Mouse (Mus musculus) kidney, adult 2 months (tissue): Measurements from ENCODE around the gene Egfl8. TPM values are rescaled to one million over a fixed set of nuclear protein-coding genes. Genes with fewer than 3 reads are reported as not detected.

Experiments used
- DNase-seq: peaks from one replicate; pipeline ENCODE4 v3.0.0; 2021
- H3K27ac ChIP-seq: fragments of 200-500 bp; 2 replicates; pipeline ENCODE4 v1.5.1; 2012; ENCODE audit warnings: low read depth, low read length, control low read depth, inconsistent platforms; ENCODE audit not compliant: insufficient read depth
- H3K27me3 ChIP-seq: fragments of 200-500 bp; replicated peaks from 2 replicates; pipeline ENCODE4 v1.6.1; 2012; ENCODE audit warnings: mild to moderate bottlenecking, moderate library complexity, low read length, inconsistent platforms; ENCODE audit not compliant: control insufficient read depth, insufficient read depth
- H3K36me3 ChIP-seq: fragments of 200-500 bp; 2 replicates; pipeline ENCODE4 v1.6.1; 2012; ENCODE audit warnings: mild to moderate bottlenecking, moderate library complexity, low read length, inconsistent platforms; ENCODE audit not compliant: control insufficient read depth, insufficient read depth
- H3K4me1 ChIP-seq: fragments of 200-500 bp; 2 replicates; pipeline ENCODE4 v1.6.1; 2011; ENCODE audit warnings: low read length; ENCODE audit not compliant: control insufficient read depth, insufficient read depth
- H3K4me3 ChIP-seq: fragments of 200-500 bp; 2 replicates; pipeline ENCODE4 v1.5.1; 2011; ENCODE audit warnings: mild to moderate bottlenecking, low read depth, low read length, control low read depth; ENCODE audit not compliant: insufficient read depth
- CTCF ChIP-seq: fragments of 200-500 bp; conservative IDR thresholded peaks from 2 replicates; pipeline ENCODE4 v1.5.1; 2011; ENCODE audit warnings: low read depth, mild to moderate bottlenecking, control low read depth, low read length, moderate library complexity, mixed read lengths; ENCODE audit not compliant: insufficient read depth, insufficient read length
- POLR2A ChIP-seq: fragments of 200-500 bp; IDR thresholded peaks from one replicate; pipeline ENCODE4 v1.6.1; 2011; ENCODE audit warnings: low read depth, low read length, control low read depth
- WGBS: fragments of 180-500 bp; shearing (Covaris S2); methylation state at CpG from one replicate; pipeline ENCODE4 v1.1.7; 2018; 5-methylcytosine and 5-hydroxymethylcytosine counted together
- polyA plus RNA-seq: library from polyadenylated mRNA; depleted of rRNA; stranded (reverse); fragments of >200 nt; gene quantifications from 2 replicates; pipeline ENCODE4 v1.2.3, GENCODE M21; 2012

Egfl8 gene
- polyA plus RNA-seq, 1 experiment, result 5.1 TPM

- Histone ChIP-seq H3K27ac (no peak overlapping the region), H3K27me3 (no peaks in the 10 kb centered on the region), H3K4me3 (no peak overlapping the region), H3K36me3 (peaks cover 4% of the 10 kb centered on the region; the same call in 1 of the 2 replicates), H3K4me1 (peaks cover 7% of the 10 kb centered on the region)
- WGBS, result 66% methylated on average over 8 of the region's 8 CpGs
- DNase-seq, result no peak
- TF ChIP-seq POLR2A (no peak), CTCF (no peak)
Measured at GRCm38 (mm10) chr17:34596098-34596497, 19.7 kb downstream of the Egfl8 start.

- 45% methylated on average over 34 of the region's 34 CpGs for WGBS
- Histone ChIP-seq H3K27me3 (no peaks in the 10 kb centered on the region), H3K36me3 (peaks cover 4% of the 10 kb centered on the region; the same call in 1 of the 2 replicates), H3K4me1 (peaks cover 11% of the 10 kb centered on the region), H3K27ac (no peak overlapping the region), H3K4me3 (peak overlapping the region; percentile 69)
- TF ChIP-seq CTCF, result no peak
- no peak for TF ChIP-seq POLR2A
- no peak for DNase-seq
Measured at GRCm38 (mm10) chr17:34593752-34594525, 21.8 kb downstream of the Egfl8 start.

DNA sequence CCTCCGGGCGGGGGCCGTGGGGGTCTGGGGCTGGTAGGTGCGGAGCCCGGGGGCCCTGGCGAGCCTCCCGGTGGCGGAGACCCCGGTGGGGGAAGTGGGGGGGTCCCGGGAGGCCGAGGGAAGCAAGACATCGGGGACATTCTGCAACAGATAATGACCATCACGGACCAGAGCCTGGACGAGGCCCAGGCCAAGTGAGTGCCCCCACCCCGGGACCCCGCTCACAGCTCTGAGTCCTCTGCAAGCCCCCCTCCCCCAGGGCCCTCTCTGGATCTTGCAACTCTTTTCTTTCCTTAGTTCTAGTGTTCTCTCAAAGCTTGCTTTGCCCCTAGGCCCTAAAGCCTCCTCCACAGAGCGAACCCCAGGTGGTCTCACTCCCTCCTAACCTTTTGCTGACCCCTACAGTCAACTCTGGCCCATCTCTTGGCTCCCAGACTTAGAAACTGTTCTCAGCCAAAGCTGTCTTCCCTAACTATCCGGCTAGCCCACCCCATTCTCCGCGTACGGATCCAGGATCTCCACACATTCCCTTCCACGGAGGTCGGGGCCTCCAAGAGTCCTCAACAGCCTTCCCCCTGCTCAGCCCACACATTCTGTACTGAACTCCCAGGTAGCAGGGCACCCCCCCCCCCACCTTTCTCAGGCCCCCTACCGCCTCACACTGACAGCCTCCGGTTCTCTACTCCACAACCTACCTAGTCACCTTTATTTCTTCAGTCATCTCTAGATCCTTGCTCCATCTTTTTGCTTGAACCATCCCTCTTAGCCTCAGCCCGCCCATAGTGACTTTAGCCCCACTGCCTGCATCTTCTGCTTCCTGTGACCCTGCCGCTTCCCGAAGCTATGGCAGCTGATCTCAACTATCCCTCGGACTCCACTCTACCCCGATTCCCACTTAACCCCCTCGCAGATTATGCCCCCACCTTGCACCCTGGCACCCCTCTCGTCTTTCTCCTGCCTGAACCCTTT is 22.9 kb downstream of the Egfl8 start:
- DNase-seq, result peak; percentile 59
- Histone ChIP-seq H3K27me3 (no peaks in the 10 kb centered on the region), H3K4me3 (peak overlapping the region; percentile 69), H3K27ac (peak overlapping the region; percentile 75), H3K4me1 (peaks cover 15% of the 10 kb centered on the region), H3K36me3 (peaks cover 4% of the 10 kb centered on the region; the same call in 1 of the 2 replicates)
- TF ChIP-seq CTCF (no peak), POLR2A (no peak)
- 2% methylated on average over 32 of the region's 32 CpGs for WGBS

GRCm38 (mm10) chr17:34591994-34592375 is 23.8 kb downstream of the Egfl8 start:
- no peaks in the 10 kb centered on the region for H3K27me3 ChIP-seq
- no peak for TF ChIP-seq CTCF
- peak; percentile 61 for TF ChIP-seq POLR2A
- H3K4me3 ChIP-seq, result peak overlapping the region; percentile 69
- 3% methylated on average over 16 of the region's 35 CpGs for WGBS
- DNase-seq, result peak; percentile 91
- H3K36me3 ChIP-seq, result peaks cover 4% of the 10 kb centered on the region; the same call in 1 of the 2 replicates
- peak overlapping the region; percentile 92 for H3K27ac ChIP-seq
- peaks cover 16% of the 10 kb centered on the region for H3K4me1 ChIP-seq

- H3K27ac ChIP-seq, result peak within 1 kb of the TSS; percentile 92
- H3K36me3 ChIP-seq, result peaks cover 4% of the 10 kb centered on the region; the same call in 1 of the 2 replicates
- no peaks in the 10 kb centered on the region for H3K27me3 ChIP-seq
- TF ChIP-seq POLR2A, result no peak
- no peak for TF ChIP-seq CTCF
- peak; percentile 36 for DNase-seq
- peaks cover 16% of the 10 kb centered on the region for H3K4me1 ChIP-seq
- H3K4me3 ChIP-seq, result peak within 1 kb of the TSS; percentile 69
- WGBS, result 5% methylated on average over 21 of the region's 21 CpGs
Measured at GRCm38 (mm10) chr17:34591029-34591993, 24.5 kb downstream of the Egfl8 start, which contains the start of gene Pbx2. Pbx2 (plus strand) TSS chr17:34591266.
